Mouse (Mus musculus): Measurements from ENCODE around the gene Kcnd3. TPM values are rescaled to one million over a fixed set of nuclear protein-coding genes. Genes with fewer than 3 reads are reported as not detected.

Kcnd3 gene
- polyA plus RNA-seq, 1 experiment from 2014 or later, result 1.1 TPM

DNA sequence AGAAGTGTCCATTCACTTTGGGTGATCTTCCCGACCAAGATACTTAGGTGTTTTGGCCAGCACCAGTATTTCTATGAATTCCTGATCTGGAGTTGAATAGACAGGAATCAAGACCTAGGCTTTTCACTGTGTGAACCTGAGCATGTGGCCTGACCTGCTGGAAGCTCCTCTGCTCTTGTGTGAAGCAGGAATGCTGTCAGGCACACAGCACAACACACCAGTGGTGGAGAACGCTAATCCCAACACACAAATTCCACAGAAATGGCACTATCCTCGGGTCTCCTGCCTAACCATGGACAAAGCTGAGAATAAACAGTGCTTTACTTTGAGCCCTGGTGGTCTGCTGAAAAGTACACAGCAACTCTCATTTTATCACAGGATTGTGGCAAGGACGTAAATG, 268.4 kb downstream of the Kcnd3 start:
- Histone ChIP-seq H3K4me3 (ENCODE audit: low read depth, low read length) (no peak overlapping the region), H3K36me3 (ENCODE audit: control insufficient read depth, insufficient read depth) (0 out of 2 replicates have a peak, but pooled peaks cover 5% of the 10 kb centered on the region), H3K27ac (ENCODE audit: low read depth, low read length) (no peak overlapping the region), H3K9ac (ENCODE audit: low read depth, low read length) (no peak overlapping the region), H3K27me3 (replicated peaks; ENCODE audit: control insufficient read depth, insufficient read depth, low read length) (no peaks in the 10 kb centered on the region), H3K9me3 (ENCODE audit: control insufficient read depth) (no peaks in the 10 kb centered on the region), H3K4me2 (replicated peaks; ENCODE audit: low read depth) (no peak overlapping the region), H3K4me1 (replicated peaks; ENCODE audit: control insufficient read depth, insufficient read depth, low read length) (no peaks in the 10 kb centered on the region)
- no peak for ATAC-seq
- 70% methylated on average over 4 of the region's 4 CpGs for WGBS
- TF ChIP-seq CTCF (IDR thresholded peaks at IDR 0.05; ENCODE audit: low read depth), result no peak

DNA sequence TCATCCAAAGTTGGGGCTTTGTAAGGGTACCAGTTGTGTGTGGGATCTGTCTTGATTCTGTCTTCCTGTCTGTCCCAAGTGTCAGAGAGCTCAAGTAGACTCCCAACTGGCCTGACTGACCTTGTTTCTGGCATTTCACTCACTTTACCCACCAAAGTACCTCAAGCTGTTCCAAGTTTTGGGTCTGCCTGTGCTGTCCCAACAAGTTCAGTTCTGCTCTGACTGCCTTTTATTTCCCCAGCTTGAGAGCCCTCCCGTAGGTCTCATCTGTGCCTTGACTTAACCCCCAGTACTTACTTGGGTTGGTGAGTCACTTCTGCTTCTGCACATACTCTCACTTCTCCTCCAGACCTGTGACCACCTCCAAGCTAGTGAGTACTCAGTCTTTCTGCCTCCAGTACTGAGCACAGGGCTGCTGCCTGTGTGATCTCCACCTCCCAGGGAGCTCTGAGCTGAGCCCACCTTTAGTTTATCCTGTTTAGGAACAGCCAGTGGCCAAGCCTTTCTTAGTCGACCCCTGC, 269.6 kb downstream of the Kcnd3 start:
- no peaks in the 10 kb centered on the region for H3K4me1 ChIP-seq (replicated peaks; ENCODE audit: control insufficient read depth, insufficient read depth, low read length)
- ATAC-seq, result no peak

DNA sequence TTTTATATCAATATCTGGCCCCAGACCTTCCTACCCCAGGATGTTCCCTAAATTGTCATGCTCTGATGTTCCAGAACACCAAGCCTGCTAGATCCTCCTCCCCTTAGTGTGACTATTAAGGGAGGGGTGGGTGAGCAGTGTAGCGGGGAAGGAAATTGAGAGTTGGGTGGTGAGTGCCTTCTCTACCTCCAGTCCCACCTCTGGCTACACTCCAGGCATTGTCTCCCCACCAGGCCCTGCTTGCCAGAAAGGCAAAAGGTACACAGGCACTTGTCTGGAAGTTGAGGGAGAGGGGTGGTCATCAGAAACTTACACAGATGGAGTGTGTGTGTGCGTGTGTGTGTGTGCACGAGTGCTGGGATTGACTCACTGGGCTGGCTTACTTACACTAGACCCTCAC, 270.4 kb downstream of the Kcnd3 start:
- H3K27me3 ChIP-seq (replicated peaks; ENCODE audit: control insufficient read depth, insufficient read depth, low read length), result no peaks in the 10 kb centered on the region
- no peak; the same call in 1 of the 2 replicates for ATAC-seq
- no peak for TF ChIP-seq CTCF (IDR thresholded peaks at IDR 0.05; ENCODE audit: low read depth)
- H3K9ac ChIP-seq (ENCODE audit: low read depth, low read length), result no peak overlapping the region
- H3K4me2 ChIP-seq (replicated peaks; ENCODE audit: low read depth), result no peak overlapping the region
- H3K9me3 ChIP-seq (ENCODE audit: control insufficient read depth), result no peaks in the 10 kb centered on the region
- H3K36me3 ChIP-seq (ENCODE audit: control insufficient read depth, insufficient read depth), result 0 out of 2 replicates have a peak, but pooled peaks cover 5% of the 10 kb centered on the region
- 76% methylated on average over 3 of the region's 3 CpGs for WGBS
- no peaks in the 10 kb centered on the region for H3K4me1 ChIP-seq (replicated peaks; ENCODE audit: control insufficient read depth, insufficient read depth, low read length)
- H3K27ac ChIP-seq (ENCODE audit: low read depth, low read length), result no peak overlapping the region
- H3K4me3 ChIP-seq (ENCODE audit: low read depth, low read length), result no peak overlapping the region

More for the DNA sequence above, 269.6 kb downstream of the Kcnd3 start:
- no peak overlapping the region for H3K4me3 ChIP-seq (ENCODE audit: low read depth, low read length)
- no peak overlapping the region for H3K9ac ChIP-seq (ENCODE audit: low read depth, low read length)
- 69% methylated on average over 2 of the region's 2 CpGs for WGBS
- H3K27ac ChIP-seq (ENCODE audit: low read depth, low read length), result no peak overlapping the region
- H3K4me2 ChIP-seq (replicated peaks; ENCODE audit: low read depth), result no peak overlapping the region
- TF ChIP-seq CTCF (IDR thresholded peaks at IDR 0.05; ENCODE audit: low read depth), result no peak
- 0 out of 2 replicates have a peak, but pooled peaks cover 5% of the 10 kb centered on the region for H3K36me3 ChIP-seq (ENCODE audit: control insufficient read depth, insufficient read depth)
- no peaks in the 10 kb centered on the region for H3K27me3 ChIP-seq (replicated peaks; ENCODE audit: control insufficient read depth, insufficient read depth, low read length)
- H3K9me3 ChIP-seq (ENCODE audit: control insufficient read depth), result no peaks in the 10 kb centered on the region

Other genes starting within 250 kb of the Kcnd3 start
- 11.4 and 12.8 TPM in 2 replicates for gene Ddx20, start 235.2 kb downstream of the Kcnd3 start, polyA plus RNA-seq (2015; fragmentation: Nextera tagmentation; extraction: Ambion mirVana)

Measured in intestine, postnatal 0 days (tissue).